Mouse (Mus musculus) left cerebral cortex, postnatal 14 days (tissue): ENCODE results near the gene Naa20. TPM values are rescaled to one million over a fixed set of nuclear protein-coding genes. Genes with fewer than 3 reads are reported as not detected.

ENCODE experiments used
- DNase-seq, 2 experiments: peaks; one replicate each; pipeline ENCODE4 v3.0.0; 2021 to 2022; ENCODE audit warnings: low spot score in 2 of 2, mixed read lengths in 1 of 2
- intact Hi-C: fragments of 180-260 bp; cut with DNase I; formaldehyde crosslinking; loops from one replicate; pipeline ENCODE4 v1.15.1; 2025
- long read RNA-seq, 2 experiments: library from polyadenylated mRNA; stranded (forward); transcript quantifications; one replicate each; pipeline ENCODE4 v2.0.0; 2021
- total RNA-seq, 2 experiments: library from RNA; stranded (reverse); gene quantifications; 2 replicates each; pipeline ENCODE4 v1.2.3; 2021

Naa20 gene
- 10 to 100 TPM; 72.3 to 79.3 TPM for total RNA-seq
- long read RNA-seq, experiment 1, transcript Naa20-201 (6 exons, 1,172 nt) = minor isoform, 6 of 96 reads
- long read RNA-seq, experiment 1, transcript Naa20-202 (6 exons, 1,142 nt) = major isoform, 75 of 96 reads
- long read RNA-seq, experiment 1, partial matches to known transcripts = 3 of 96 reads
- long read RNA-seq, experiment 1, other reads (novel, unspliced or antisense) = 12 of 96 reads
- long read RNA-seq, experiment 2, transcript Naa20-202 (6 exons, 1,142 nt) = major isoform, 54 of 76 reads
- long read RNA-seq, experiment 2, transcript Naa20-201 (6 exons, 1,172 nt) = minor isoform, 6 of 76 reads
- long read RNA-seq, experiment 2, partial matches to known transcripts = 3 of 76 reads
- long read RNA-seq, experiment 2, other reads (novel, unspliced or antisense) = 13 of 76 reads

DNA sequence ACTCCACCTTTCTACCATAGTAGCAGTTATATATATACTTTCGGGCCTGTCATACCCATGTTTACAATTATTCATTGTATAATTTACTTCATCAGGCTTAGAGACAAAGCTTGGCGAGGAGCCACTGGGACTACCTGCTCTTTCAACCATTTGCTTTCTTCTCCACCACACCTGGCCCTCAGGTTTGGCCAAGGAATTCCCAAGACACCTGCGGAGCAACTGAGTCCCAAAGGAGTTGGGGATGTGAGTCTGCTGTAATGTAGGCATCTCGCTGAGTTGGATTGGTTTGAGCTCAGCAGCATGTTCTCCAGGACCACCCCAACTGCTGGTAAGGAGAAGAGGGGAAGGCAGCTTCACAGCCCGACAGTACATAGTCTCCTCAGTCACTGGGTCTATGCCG lies at the start of gene Naa20:
TSS of gene Naa20 (plus strand) at position 239 of the 400 bp plus-strand sequence.
- no peak for DNase-seq
- intact Hi-C loops = loop anchor here (5.0 kb wide), 1 partner anchor 200 kb away; no protein-coding TSS in a partner anchor

DNA sequence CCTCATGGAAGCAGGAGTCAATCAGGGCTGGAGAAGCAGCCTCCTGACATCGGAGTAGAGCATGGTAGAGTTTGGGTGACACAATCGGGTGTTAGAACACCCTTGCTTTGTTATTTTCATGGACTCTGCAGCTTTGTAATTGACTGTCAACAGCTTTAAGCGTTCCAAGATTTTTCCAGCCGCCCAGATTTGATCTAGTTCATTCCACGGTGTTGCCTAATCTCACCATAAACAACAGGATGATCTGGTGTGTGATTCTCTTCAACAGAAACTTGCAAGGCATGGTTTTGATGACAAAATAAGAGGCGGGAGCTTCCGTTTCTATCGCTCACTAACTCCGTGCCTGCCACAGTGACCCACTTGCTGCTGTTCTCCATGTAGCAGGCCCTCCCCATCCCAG lies 46.1 kb upstream of the Naa20 start:
- intact Hi-C loops = no loop called here
- DNase-seq = no peak

DNA sequence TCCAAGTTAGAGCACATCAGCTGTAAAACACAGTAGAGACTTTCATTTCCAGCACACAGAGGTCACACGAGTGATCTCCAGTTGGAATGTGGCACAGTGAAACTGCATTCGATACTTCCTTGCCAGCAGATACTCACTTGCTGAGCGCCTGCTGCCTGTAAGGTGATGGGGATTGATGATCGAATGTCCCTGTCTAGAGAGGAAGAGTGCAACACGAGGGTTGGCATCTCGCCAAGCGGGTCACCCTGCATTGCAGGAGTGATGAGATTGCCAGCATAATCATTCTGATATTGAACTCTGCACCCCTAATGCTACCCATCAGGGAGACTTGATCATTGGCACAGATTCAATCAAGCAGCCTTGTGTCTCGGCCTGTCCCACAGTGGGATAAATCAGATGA lies 44.0 kb upstream of the Naa20 start:
- no peak for DNase-seq
- intact Hi-C loops = no loop called here

DNA sequence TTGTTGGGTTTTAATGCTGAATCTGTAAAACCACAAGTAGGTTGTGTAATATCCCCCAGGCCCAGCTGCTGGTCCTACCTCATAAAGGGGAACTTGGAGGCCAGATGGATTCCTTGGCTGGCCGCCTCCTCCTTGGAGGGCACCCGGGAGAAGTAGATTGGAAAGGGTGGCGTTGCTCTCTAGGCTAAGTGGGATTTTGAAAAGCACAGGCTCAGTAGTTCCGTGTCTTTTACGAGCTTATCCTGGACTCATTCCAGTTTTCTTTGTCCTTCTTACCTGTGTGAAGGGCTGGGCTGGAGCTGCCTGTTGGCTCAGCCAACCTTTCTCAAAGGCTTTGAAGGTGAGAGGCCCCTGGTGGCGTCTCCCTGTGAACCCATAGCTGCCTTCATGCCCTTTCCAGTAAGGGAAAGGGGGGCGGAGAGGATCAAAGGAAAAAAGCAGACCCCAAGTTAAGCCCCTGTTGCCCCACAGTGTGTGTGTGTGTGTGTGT lies 42.4 kb upstream of the Naa20 start:
- intact Hi-C loops = no loop called here
- peak; percentile 47 to 64 for DNase-seq

DNA sequence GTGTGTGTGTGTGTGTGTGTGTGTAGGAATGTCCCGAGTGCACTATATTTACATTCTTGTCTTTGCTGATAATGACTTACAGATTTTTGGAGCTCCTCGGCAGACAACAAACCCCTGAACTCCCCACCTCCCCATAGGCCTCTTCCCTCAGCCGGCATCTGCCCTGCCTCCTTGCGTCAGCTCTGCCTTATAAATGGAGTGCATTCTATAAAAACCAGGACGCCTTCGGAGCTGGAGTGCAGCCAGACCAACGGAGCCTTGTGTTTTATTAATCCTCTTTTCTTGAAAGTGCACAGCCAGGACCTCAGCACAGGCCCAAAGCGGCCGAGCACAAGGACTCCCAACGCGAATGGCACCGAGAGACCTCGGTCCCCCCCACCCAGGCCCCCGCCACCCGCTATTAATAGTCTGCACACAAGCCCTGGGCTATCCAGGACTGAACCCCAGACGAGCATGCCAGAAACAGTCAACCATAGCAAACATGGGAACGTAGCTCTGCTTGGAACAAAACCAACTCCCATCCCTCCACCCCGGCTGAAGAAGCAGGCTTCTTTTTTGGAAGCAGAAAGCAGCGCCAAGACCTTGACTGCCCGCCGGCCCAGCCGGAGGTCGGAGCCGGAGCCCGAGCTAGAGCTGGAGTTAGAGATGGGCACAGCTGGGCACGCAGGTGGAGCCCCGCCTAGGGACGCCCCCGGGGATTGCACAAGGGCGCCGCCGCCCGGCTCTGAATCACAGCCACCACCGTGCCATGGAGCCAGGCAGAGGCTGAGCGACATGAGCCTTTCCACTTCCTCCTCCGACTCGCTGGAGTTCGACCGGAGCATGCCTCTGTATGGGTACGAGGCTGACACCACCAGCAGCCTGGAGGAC lies 41.7 kb upstream of the Naa20 start:
- intact Hi-C loops = no loop called here
- peak; percentile 88 to 91 for DNase-seq

DNA sequence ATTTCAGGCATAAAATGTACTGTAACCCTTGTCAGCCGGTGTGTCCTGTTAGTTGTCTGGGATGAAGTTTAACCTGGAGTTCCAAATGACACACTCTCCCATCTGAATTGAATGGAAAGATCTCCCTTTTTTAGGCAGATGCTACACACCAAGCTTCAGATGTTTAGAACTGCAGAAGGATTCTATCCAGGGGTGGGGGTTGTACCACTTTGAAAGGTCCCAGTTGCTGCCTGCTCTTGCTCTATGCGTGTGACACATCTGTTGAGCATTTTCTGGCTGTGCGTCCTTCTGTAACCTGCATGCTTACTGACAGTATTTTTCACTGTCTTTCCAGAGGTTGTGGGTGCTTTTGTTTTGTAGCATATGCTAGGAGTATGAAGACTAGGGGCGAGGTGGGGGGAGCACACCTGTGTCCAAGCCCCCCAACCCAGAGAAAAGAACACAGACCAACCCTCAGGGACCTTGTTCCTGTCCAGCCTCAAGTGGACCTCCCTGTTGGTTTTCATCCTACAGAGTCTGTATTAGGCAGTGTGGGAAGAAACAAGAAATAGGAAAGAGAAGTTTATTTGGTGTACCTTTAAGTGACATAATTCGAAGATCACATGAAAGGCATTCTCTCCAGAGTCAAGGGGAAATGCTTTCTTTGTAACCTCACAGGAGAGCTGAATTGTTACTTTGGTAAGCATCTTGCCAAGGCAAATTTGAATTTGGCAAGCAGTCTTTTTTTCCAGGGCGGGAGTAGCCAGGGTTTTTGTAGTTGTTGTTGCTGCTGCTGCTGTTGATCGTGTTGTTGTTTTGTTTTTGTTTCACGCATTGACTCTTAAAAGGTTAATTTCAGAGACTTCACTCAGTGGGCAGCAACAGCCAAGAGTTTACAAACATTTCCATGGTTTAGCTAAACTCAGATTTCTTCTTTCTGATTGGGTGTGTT lies 40.4 kb upstream of the Naa20 start:
- DNase-seq = no peak
- intact Hi-C loops = no loop called here

DNA sequence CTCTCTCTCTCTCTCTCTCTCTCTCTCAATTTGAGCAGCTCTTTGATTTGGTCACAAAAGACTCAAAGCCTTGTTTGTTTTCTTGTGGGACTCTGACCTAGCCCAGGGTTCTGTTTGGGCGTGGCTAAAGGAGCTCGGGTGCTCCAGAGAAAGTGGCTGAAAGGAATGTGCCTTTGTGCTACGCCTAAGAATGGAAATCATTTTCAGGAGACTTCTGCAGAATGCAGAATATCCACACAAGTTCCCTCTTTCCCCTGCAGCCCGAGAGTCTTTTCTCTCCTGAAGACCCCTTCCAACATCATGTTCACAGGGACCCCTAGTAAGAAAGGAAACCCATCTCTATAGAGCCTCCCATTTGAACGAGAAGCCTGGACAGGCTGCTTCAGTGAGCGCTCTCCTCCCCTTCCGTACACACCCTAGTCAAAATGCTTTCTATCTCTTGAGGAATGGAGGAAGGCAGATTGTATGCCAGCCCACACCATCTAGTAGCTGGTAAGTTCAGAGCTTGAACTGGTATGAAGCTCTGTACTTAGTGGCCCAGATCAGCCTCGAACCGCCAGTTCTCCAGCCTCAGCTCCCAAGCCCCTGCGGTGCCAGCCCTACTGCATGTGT lies 39.6 kb upstream of the Naa20 start:
- intact Hi-C loops = no loop called here
- DNase-seq = peak in 1 of 2 experiments; percentile 31

DNA sequence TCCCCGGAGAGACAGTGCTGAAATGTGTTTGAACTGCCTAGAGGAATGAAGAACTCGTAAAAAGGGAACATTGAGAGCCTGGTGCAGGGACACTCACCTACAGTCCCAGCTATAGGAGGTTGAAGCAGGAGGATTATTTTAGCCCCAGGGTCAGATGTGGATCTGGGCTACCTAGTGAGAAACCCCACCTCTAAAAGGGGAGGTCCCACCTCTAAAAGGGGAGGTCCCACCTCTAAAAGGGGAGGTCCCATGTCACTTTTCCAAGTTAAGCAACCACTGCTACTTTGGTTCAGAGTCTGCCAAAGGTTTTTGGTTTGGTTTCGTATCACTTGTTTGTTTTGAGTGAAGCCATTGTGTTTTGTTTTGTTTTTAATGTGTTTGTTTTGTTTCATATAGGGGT lies 36.6 kb upstream of the Naa20 start:
- intact Hi-C loops = no loop called here

DNA sequence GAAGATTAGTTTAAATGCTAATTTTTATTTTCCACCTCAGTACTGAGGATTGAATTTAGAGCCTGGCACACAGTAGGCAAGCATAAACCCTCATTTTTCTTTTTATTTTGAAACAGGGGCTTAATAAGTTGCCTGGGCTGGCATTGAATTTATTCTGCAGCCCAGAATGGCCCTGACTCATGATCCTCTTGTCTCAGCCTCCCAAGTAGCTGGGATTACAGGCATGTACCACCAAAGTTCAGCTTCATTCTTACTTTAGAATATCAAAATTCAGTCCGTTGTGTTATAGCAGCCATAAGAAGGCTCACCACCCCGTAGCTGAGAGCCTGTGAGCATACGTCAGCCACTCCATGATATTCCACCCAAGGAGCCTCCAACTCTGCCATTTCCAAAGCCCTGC lies 35.7 kb upstream of the Naa20 start:
- intact Hi-C loops = no loop called here
- DNase-seq = no peak

More for the DNA sequence above, 36.6 kb upstream of the Naa20 start:
- DNase-seq = no peak

DNA sequence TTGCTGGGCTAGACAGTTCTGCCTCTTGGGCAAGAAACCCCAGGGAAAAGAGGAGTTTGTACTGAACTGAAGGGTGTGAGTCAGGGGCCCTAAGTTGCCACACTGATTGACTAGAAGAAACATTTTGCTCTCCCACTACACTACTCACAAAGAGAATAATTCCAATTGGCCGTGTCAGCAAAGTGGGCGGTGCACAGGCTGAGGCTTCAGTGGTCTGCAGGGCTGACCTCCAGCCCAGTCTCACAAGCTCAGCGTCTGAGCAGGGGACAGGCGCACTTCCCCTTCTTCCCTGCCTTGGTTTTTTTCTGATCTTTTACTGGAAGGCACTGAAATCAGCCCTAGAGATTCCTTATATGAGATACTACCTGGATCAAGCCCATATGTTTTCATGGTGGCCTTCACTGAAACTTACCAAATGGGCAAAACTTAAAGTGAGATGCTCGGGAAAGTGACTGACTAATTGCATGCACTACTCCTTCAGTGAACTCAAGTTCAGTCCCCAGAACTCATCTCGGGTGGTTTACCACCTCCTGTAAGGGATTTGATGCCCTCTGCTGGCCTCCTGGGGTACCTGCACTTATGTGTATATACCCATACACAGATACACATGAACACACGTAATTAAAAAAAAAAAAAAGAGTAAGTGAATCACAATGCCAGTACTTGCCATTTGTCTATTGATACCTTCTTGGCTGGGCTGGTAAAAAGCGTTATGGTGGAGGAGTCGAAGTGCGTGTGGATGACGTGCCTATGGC lies 35.0 kb upstream of the Naa20 start:
- no peak for DNase-seq
- intact Hi-C loops = no loop called here

DNA sequence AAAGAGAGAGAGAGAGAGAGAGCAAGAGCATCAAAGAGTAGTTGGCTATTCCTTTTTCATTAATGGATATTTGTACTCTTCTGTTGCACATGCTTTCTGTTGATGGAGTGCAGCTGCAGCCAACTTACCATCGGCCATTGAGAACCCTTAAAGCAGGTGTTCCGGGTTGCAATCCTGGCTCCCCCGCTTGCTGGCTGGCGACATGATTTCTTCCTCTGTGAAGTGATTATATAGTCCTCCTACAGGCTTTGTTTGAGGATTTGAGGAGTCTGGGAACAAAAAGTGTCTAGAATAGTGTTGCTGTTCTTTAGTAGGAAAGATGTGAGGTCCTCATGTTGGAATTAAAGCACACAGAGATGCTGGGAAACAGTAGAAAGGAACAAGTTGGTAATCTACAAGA lies 30.6 kb upstream of the Naa20 start:
- intact Hi-C loops = no loop called here
- no peak for DNase-seq

DNA sequence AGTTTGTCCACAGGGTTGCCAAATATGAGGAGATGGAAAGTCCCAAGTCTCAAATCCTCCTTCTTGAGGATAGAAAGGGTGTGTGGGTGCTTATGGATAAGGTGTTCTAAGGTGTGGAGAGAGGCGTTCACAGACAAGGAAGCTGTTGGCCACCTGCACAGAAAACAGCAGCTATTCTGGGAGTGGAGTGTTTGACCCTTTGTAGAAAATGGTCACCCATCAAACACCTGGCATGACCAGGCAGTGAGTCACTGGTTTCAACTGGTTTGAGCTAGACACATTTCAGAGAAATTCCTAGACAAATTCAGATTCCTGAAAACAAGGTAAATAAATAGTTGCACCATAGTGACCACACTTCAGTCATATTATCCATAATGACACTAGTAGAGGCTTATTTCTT lies 29.8 kb upstream of the Naa20 start:
- intact Hi-C loops = no loop called here
- DNase-seq = no peak

DNA sequence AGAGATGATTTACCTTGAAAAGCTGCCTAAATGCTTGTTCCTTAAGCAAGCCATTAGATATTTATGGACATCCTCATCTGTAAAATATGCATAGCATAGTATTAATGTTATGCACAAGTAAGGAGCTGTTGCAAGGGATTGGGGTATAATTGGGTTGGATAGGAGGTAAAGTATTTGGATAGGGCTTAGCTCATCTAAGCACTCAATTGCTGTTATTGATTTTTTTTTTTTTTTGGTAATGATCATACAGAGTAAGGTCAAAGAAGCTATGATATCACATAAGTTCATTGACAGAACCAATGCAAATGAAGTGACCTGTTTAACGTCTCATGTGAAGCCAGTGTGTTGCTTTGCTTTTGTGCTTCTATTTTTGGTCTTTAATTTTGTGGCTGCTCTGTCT lies 27.9 kb upstream of the Naa20 start:
- intact Hi-C loops = no loop called here
- no peak for DNase-seq

DNA sequence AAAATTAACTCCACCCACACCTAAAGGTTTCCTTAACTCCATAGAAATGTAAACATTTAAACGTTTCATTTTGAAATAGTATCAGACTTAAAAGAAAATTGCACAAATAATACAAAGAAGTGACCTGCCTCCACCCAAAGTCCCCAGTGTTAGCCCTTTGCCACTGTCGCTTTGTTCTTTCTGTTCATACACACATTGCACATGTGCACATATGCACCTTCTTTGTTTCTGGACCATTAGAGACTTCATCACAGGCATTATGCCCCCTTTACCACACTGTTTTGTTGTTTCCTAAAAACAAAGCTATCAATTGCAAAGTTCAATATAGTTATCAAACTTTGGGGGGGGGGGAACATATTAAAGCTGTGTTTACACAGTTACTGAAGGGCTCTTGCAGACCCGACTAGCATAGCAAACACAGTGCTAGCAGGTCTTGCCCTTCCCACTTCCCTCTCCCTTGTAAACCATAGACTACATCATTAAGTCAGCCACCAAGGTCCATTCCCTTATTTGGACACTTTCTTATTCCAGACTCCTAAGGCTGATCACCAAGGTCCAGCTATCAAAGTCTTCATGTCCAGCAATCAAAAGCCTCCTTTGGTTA lies 26.9 kb upstream of the Naa20 start:
- intact Hi-C loops = no loop called here
- no peak for DNase-seq

DNA sequence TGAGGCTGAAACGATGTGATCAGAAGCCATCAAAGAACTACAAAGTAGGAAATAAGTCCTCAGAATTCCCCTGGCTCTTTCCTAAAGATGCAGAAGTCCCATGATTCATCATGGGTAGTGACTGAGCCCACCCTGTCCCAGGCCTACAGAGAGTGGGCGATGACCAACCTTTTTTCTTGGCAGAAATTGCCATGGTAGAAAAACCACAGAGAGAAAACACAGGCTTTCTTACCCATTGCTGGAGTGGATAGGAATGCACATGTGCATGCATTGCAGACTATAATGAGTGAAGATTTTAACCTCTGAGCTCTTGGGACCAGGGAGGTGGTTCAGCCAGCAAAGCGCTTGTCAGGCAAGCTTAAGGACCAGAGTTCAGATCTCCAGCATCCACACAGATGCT lies 24.7 kb upstream of the Naa20 start:
- DNase-seq = no peak
- intact Hi-C loops = no loop called here

DNA sequence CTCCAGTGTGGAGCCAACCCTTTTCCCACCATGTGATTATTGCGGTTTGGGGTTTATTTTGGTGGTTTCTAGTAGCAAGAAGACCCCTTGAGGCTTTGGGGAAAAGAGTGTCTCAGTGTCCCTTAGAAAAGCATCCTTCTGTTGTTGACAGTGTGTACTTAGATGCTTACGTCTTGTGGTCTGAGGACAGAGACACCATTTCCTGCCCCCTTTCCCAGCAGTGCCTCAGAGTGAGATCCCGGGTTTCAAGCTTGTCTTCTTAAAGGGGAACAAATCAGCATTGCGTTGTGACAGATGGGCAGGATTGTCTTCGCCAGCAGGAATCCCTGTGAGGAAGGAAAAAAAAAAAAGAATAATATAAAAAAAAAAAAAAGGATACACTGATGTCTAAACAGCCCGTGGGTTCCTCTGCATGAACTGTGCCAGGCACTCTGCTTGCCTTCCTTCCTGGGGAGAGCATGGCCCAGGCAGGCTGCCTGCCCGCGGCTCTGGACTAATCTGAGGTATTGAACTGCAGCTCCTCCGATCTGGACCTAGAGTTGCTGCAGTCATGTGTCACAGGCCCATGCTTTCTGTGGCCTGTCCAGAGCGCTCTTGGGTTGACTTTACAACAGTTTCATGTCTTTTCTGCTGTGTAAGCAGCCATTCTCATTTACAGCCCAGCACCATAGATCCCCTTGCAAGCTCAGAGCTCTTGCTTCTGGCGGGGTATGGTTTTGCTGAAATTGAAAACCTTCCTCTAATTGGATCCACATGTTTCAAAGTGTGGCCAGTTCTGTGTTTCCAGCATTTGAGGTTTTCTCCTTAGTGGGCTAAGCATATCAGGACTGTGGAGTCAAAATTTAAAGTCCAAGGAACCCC lies 20.8 kb upstream of the Naa20 start:
- intact Hi-C loops = loop anchor here (5.0 kb wide), 1 partner anchor 184 kb away; no protein-coding TSS in a partner anchor
- DNase-seq = no peak

DNA sequence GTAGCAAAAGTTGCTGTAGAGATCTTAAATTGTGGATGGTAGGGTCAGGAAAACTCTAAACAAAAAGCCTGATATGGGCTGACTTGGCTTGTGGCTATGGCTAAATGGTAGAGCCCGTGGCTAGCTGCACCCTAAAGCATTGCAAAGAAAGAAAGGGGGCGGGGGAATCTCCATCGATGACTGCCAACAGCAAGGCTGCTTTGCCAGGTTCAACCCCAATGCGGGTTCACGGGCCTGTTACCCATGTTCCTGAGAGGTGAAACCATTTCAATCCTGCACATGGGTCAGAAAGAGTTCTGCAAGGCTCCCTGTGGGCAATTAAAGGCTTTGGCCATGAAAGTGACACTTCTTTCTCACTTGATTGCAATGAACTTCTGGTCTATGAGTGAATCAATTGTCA lies 20.0 kb upstream of the Naa20 start:
- DNase-seq = no peak
- intact Hi-C loops = loop anchor here (5.0 kb wide), 1 partner anchor 185 kb away; no protein-coding TSS in a partner anchor
